Mouse (Mus musculus): ENCODE measurements at regions not wholly inside any gene's neighbourhood (a gene's known extent, or its start where the extent isn't known, plus 50 kb on each side); places are given as distances from the start of the nearest gene placed in this dataset.

- DNase-seq (ENCODE audit: low spot score in 2 of 2) = no peak
Observed at GRCm38 (mm10) chr13:73405720-73406629, 61.0 kb upstream of the Lpcat1 start.

- DNase-seq (ENCODE audit: low spot score in 2 of 2) = peak in 1 of 2 experiments; percentile 18
Observed at GRCm38 (mm10) chr13:73400921-73401320, 66.1 kb upstream of the Lpcat1 start.

GRCm38 (mm10) chr13:73397033-73397432 is 68.7 kb upstream of the Ndufs6 start:
- no peak for DNase-seq (ENCODE audit: low spot score in 2 of 2)

DNA sequence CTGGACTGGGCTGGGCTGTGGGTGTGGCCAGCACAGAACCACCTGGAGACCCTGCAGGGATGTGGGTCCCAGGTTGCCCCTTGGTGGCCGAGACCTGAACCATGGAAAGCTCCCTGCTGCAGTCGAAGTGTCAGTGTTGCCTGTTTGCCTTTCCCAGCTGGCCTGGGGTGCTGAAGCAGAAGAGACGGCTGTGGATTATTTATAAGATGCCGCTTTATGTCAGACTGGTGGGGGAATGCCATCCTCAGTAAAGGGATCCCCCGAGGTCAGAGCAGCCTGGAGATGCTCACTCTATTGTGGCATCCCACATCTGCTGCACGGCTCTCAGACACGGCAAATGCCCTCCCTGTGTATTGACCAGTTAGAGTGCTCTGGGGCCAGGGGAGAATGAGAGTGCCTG is 67.5 kb upstream of the Ndufs6 start:
- no peak for DNase-seq (ENCODE audit: low spot score in 2 of 2)

DNA sequence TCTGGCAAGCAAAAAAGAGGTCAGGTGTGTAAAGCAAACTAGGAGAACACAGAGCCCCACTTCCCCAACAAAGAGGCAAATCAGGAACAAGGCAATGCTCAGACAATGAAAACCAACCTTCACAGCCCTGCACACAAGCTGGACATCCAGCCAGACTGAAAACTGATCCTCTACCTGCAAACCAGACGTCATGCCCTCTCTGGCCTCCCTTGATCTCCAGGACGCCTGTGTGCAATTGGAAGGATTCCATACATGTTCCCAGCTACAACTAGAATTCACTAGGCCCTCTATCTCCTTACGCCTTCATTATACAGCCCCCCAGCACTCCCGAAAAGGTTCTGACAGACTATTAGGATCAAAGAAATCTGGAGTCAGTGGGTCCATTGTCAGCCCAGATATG is 60.7 kb upstream of the Ndufs6 start:
- no peak for DNase-seq (ENCODE audit: low spot score in 2 of 2)

DNA sequence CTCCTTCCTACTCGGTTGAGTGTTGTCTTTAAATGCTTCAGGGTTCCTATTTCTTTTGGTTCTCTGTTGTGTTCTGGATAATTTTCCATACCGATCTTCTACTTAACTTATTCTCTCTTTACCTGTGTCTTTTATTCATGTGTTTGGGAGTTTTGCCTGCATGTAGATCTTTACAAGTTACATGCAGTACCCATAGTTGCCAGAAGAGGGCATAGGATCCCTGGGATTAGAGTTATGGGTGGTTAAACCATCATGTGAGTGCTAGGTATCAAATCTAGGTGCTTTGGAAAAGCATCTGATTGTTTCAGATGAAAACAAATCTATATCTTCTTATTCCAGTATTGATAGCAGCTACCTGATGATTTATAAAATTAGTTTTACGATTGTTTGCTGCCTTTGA is 55.2 kb upstream of the Ndufs6 start:
- no peak for DNase-seq (ENCODE audit: low spot score in 2 of 2)
